ENCODE assay signal across 8 mouse cellular contexts in genomic region chr6:34862791-34863403, GRCm38 (mm10). TPM values are rescaled to one million over a fixed set of nuclear protein-coding genes. Genes with fewer than 3 reads are reported as not detected.
DNase-seq lines count a peak whose midpoint lies in the region; ATAC-seq and TF ChIP-seq lines count a peak whose summit lies in the region.

Tmem140 (plus strand) TSS chr6:34863146.

- H3K4me2 ChIP-seq in intestine, embryonic 14.5 days (ENCODE audit: low read length): peak within 1 kb of the TSS; percentile 44
- H3K4me2 ChIP-seq in lung, embryonic 14.5 days: peak within 1 kb of the TSS; percentile 50
- peak within 1 kb of the TSS; percentile 51 for H3K4me2 ChIP-seq in stomach, embryonic 16.5 days (ENCODE audit: low read depth, low read length)

- peak within 1 kb of the TSS; percentile 47; the same call in 1 of the 2 replicates for H3K27ac ChIP-seq in intestine, embryonic 14.5 days (ENCODE audit: low read depth)
- H3K27ac ChIP-seq in lung, embryonic 14.5 days (ENCODE audit: low read depth): peak within 1 kb of the TSS; percentile 67
- H3K27ac ChIP-seq in stomach, embryonic 16.5 days (ENCODE audit: low read length): peak within 1 kb of the TSS; percentile 46

- TF ChIP-seq CTCF in lung, embryonic 14.5 days (IDR thresholded peaks at IDR 0.05; ENCODE audit: low read depth): no peak

- peak; percentile 44 for DNase-seq in urinary bladder, adult 2 months (ENCODE audit: low spot score)
- DNase-seq in urinary bladder, postnatal 25 days (ENCODE audit: low spot score): no peak
- peak; percentile 48 for DNase-seq in fibroblast of lung, adult 2 months (ENCODE audit: low read depth)
- no peak for DNase-seq in intestine, embryonic 14.5 days (ENCODE audit: low spot score)
- DNase-seq in lung, embryonic 14.5 days: peak; percentile 78
- DNase-seq in MN1 (ENCODE audit: low spot score): no peak
- no peak for DNase-seq in cerebellum, postnatal 14 days

- no peaks in the 10 kb centered on the region for H3K36me3 ChIP-seq in intestine, embryonic 14.5 days (ENCODE audit: control insufficient read depth, insufficient read depth, low read length)
- H3K36me3 ChIP-seq in lung, embryonic 14.5 days (ENCODE audit: insufficient read depth): no peaks in the 10 kb centered on the region
- no peaks in the 10 kb centered on the region for H3K36me3 ChIP-seq in stomach, embryonic 16.5 days (ENCODE audit: control insufficient read depth, insufficient read depth, low read length)

- 0 out of 2 replicates have a peak within 1 kb of the TSS, but pooled peaks have one; percentile 20 for H3K9ac ChIP-seq in intestine, embryonic 14.5 days (ENCODE audit: low read length)
- H3K9ac ChIP-seq in lung, embryonic 14.5 days: peak within 1 kb of the TSS; percentile 24; the same call in 1 of the 2 replicates
- H3K9ac ChIP-seq in stomach, embryonic 16.5 days (ENCODE audit: low read length): peak within 1 kb of the TSS; percentile 67

- no peak for ATAC-seq in intestine, embryonic 14.5 days (replicated peaks; ENCODE audit: low FRiP score, low TSS enrichment, low read depth)
- no peak for ATAC-seq in lung, embryonic 14.5 days (ENCODE audit: insufficient read depth)
- no peak for ATAC-seq in stomach, embryonic 16.5 days (ENCODE audit: insufficient read depth, low FRiP score)

- WGBS in intestine, embryonic 14.5 days: 25% methylated on average over 11 of the region's 11 CpGs
- WGBS in lung, embryonic 14.5 days: 17% methylated on average over 11 of the region's 11 CpGs
- 20% methylated on average over 11 of the region's 11 CpGs for WGBS in stomach, embryonic 16.5 days

- H3K27me3 ChIP-seq in intestine, embryonic 14.5 days (replicated peaks; ENCODE audit: control insufficient read depth, insufficient read depth, low read length): no peaks in the 10 kb centered on the region
- no peaks in the 10 kb centered on the region for H3K27me3 ChIP-seq in lung, embryonic 14.5 days (ENCODE audit: insufficient read depth, low read length)
- H3K27me3 ChIP-seq in stomach, embryonic 16.5 days (ENCODE audit: control insufficient read depth, insufficient read depth, low read length): no peaks in the 10 kb centered on the region

- no peaks in the 10 kb centered on the region for H3K9me3 ChIP-seq in intestine, embryonic 14.5 days (ENCODE audit: control insufficient read depth, low read length)
- H3K9me3 ChIP-seq in lung, embryonic 14.5 days (ENCODE audit: low read depth, low read length): no peaks in the 10 kb centered on the region
- H3K9me3 ChIP-seq in stomach, embryonic 16.5 days (replicated peaks; ENCODE audit: control insufficient read depth, low read length): no peaks in the 10 kb centered on the region

- peaks cover 2% of the 10 kb centered on the region for H3K4me1 ChIP-seq in intestine, embryonic 14.5 days (replicated peaks; ENCODE audit: control insufficient read depth, insufficient read depth, low read length)
- peaks cover 22% of the 10 kb centered on the region for H3K4me1 ChIP-seq in lung, embryonic 14.5 days (ENCODE audit: insufficient read depth)
- H3K4me1 ChIP-seq in stomach, embryonic 16.5 days (ENCODE audit: control insufficient read depth, insufficient read depth, low read length): peaks cover 31% of the 10 kb centered on the region

- H3K4me3 ChIP-seq in intestine, embryonic 14.5 days (ENCODE audit: low read depth, low read length): peak within 1 kb of the TSS; percentile 19
- H3K4me3 ChIP-seq in lung, embryonic 14.5 days (ENCODE audit: low read depth, low read length): peak within 1 kb of the TSS; percentile 23
- H3K4me3 ChIP-seq in stomach, embryonic 16.5 days (replicated peaks; ENCODE audit: low read length): peak within 1 kb of the TSS; percentile 44

RNA-seq across cellular contexts. Expression of gene Tmem140, which starts in this region (rescaled TPM):
- 18.3 and 19.8 TPM in 2 replicates for polyA plus RNA-seq in urinary bladder, adult 2 months (2012; rRNA removed)
- polyA plus RNA-seq in intestine, embryonic 14.5 days (2014; fragmentation: Nextera tagmentation; extraction: Ambion mirVana): 1.2 TPM in 2 replicates
- 2.7 TPM in 2 replicates for polyA plus RNA-seq in lung, embryonic 14.5 days (2014; fragmentation: Nextera tagmentation; extraction: Ambion mirVana)
- 2.3 and 2.8 TPM in 2 replicates for polyA plus RNA-seq in stomach, embryonic 16.5 days (2015; fragmentation: Nextera tagmentation; extraction: Ambion mirVana)

Comparison
In these comparisons a context has a peak if more than half of its experiments do, and no peak if none do; other contexts are left out.
1. DNase-seq: peak in urinary bladder, adult 2 months (single experiment), fibroblast of lung, adult 2 months (single experiment) and lung, embryonic 14.5 days (single experiment); none in urinary bladder, postnatal 25 days (single experiment), intestine, embryonic 14.5 days (single experiment), MN1 (single experiment) and cerebellum, postnatal 14 days (0 of 2).
2. Peak in every context shown above with its lines, with median percentiles within 50 percentile points of each other: H3K27ac ChIP-seq, H3K4me2 ChIP-seq, H3K4me3 ChIP-seq and H3K9ac ChIP-seq.